Mouse (Mus musculus): ENCODE results near the gene Gm13271.
"Not testable (repeated sequence)": the region's sequence is repeated elsewhere in the genome, so short reads cannot be mapped to it uniquely, and the experiment has no call there.

Gene Gm13271

GRCm38 (mm10) chr4:88760431-88760830, 5.8 kb downstream of the Gm13271 start:
- peak; percentile 91 for DNase-seq (ENCODE audit: low read depth)

GRCm38 (mm10) chr4:88761776-88762175, 7.1 kb downstream of the Gm13271 start:
- not testable (repeated sequence) for DNase-seq (ENCODE audit: low read depth)

- not testable (repeated sequence) for DNase-seq (ENCODE audit: low read depth)
Measured at GRCm38 (mm10) chr4:88762341-88762740, 7.7 kb downstream of the Gm13271 start.

- peak; percentile 89 for DNase-seq (ENCODE audit: low read depth)
Measured at GRCm38 (mm10) chr4:88763384-88764018, 8.8 kb downstream of the Gm13271 start.

- DNase-seq (ENCODE audit: low read depth) = not testable (repeated sequence)
Measured at GRCm38 (mm10) chr4:88773534-88773933, 18.9 kb downstream of the Gm13271 start, which contains the start of gene Gm13290. TSS of gene Gm13290 (plus strand) at chr4:88773834.

GRCm38 (mm10) chr4:88776622-88777021, 22.0 kb downstream of the Gm13271 start, which contains the start of gene Gm13289:
TSS of gene Gm13289 (plus strand) at chr4:88776922.
- DNase-seq (ENCODE audit: low read depth) = not testable (repeated sequence)

GRCm38 (mm10) chr4:88779550-88779949, 24.9 kb downstream of the Gm13271 start, which contains the start of gene Gm13272:
TSS of gene Gm13272 (plus strand) at chr4:88779850.
- DNase-seq (ENCODE audit: low read depth) = not testable (repeated sequence)

- not testable (repeated sequence) for DNase-seq (ENCODE audit: low read depth)
Measured at GRCm38 (mm10) chr4:88780320-88780719, 25.7 kb downstream of the Gm13271 start.

GRCm38 (mm10) chr4:88781831-88782230, 27.2 kb downstream of the Gm13271 start, which contains the start of gene Ifnz:
TSS of gene Ifnz (plus strand) at chr4:88782131.
- DNase-seq (ENCODE audit: low read depth) = not testable (repeated sequence)

GRCm38 (mm10) chr4:88782335-88782734, 27.7 kb downstream of the Gm13271 start:
- DNase-seq (ENCODE audit: low read depth) = not testable (repeated sequence)

GRCm38 (mm10) chr4:88785409-88785808, 30.7 kb downstream of the Gm13271 start, which contains the start of gene Gm13276:
TSS of gene Gm13276 (plus strand) at chr4:88785709.
- not testable (repeated sequence) for DNase-seq (ENCODE audit: low read depth)

GRCm38 (mm10) chr4:88788402-88788801, 33.7 kb downstream of the Gm13271 start, which contains the start of gene Gm13277:
TSS of gene Gm13277 (plus strand) at chr4:88788632.
- DNase-seq (ENCODE audit: low read depth) = not testable (repeated sequence)

GRCm38 (mm10) chr4:88791250-88791649, 36.6 kb downstream of the Gm13271 start, which contains the start of gene Gm13278:
TSS of gene Gm13278 (plus strand) at chr4:88791550.
- not testable (repeated sequence) for DNase-seq (ENCODE audit: low read depth)

- DNase-seq (ENCODE audit: low read depth) = not testable (repeated sequence)
Measured at GRCm38 (mm10) chr4:88793936-88794675, 39.4 kb downstream of the Gm13271 start, which contains the start of gene Gm13275. TSS of gene Gm13275 (plus strand) at chr4:88794487.

GRCm38 (mm10) chr4:88797097-88797496, 42.4 kb downstream of the Gm13271 start, which contains the start of gene Gm13279:
TSS of gene Gm13279 (plus strand) at chr4:88797397.
- DNase-seq (ENCODE audit: low read depth) = not testable (repeated sequence)

GRCm38 (mm10) chr4:88799365-88799764, 44.7 kb downstream of the Gm13271 start, which contains the start of gene Gm13285:
TSS of gene Gm13285 (plus strand) at chr4:88799665.
- not testable (repeated sequence) for DNase-seq (ENCODE audit: low read depth)

GRCm38 (mm10) chr4:88802954-88803353, 48.3 kb downstream of the Gm13271 start, which contains the start of gene Gm13287:
TSS of gene Gm13287 (plus strand) at chr4:88803254.
- not testable (repeated sequence) for DNase-seq (ENCODE audit: low read depth)

Data from NIH3T3 (cell line).